Mouse (Mus musculus) lung, postnatal 0 days (tissue): ENCODE data around the gene Klrd1.

ENCODE experiments used
- CTCF ChIP-seq: IDR thresholded peaks from 2 replicates; pipeline ENCODE4 v1.5.1; 2016; ENCODE audit warnings: antibody characterized with exemption, mild to moderate bottlenecking
- EP300 ChIP-seq: IDR thresholded peaks from 2 replicates; pipeline ENCODE4 v1.6.1; 2016; ENCODE audit warnings: antibody characterized with exemption, mild to moderate bottlenecking, control low read depth

DNA sequence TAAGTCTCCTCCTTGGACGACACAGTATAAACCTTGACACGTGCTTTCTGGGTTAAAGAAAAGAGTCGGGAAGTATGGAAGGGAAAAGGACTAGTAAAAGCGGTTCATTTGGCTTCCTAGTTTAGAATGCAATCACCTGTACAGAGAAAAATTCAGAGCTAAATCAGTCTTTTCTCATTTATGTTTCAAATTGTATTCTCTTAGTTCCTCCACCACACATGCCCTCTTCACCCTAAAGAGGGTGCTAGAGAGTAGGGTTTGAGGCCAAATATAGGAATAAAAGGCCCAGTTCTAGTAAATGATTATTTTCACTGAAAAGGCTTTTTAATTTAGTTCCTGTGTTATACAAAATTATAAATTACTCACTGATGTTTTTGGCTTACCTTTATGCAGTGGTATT is 10.3 kb upstream of the Klrd1 start:
- TF ChIP-seq EP300: no peak
- TF ChIP-seq CTCF: peak; percentile 47
